Mouse (Mus musculus) heart, postnatal 0 days (tissue): ENCODE measurements at regions not wholly inside any gene's neighbourhood (a gene's known extent, or its start where the extent isn't known, plus 50 kb on each side); places are given as distances from the start of the nearest gene placed in this dataset.

Source experiments
- ATAC-seq: fragments of 200-750 bp; cut with Nextera tagmentation; 2 replicates; pipeline ENCODE4 v1.8.0; 2017; ENCODE audit warnings: low read depth, moderate number of reproducible peaks, moderate library complexity; ENCODE audit not compliant: insufficient read depth
- DNase-seq: peaks from one replicate; pipeline ENCODE4 v3.0.0-alpha.2; 2016; ENCODE audit warnings: low spot score
- H3K27ac ChIP-seq: fragments of 300-500 bp; sonication (generic); 2 replicates; pipeline ENCODE4 v1.5.1; 2014; ENCODE audit warnings: low read depth, mild to moderate bottlenecking
- H3K27me3 ChIP-seq: fragments of 300-500 bp; sonication (generic); 2 replicates; pipeline ENCODE4 v1.6.1; 2014; ENCODE audit warnings: low read length, mixed read lengths; ENCODE audit not compliant: control insufficient read depth, insufficient read depth
- H3K36me3 ChIP-seq: fragments of 300-500 bp; sonication (generic); replicated peaks from 2 replicates; pipeline ENCODE4 v1.6.1; 2014; ENCODE audit warnings: low read length, mixed read lengths; ENCODE audit not compliant: control insufficient read depth, insufficient read depth
- H3K4me1 ChIP-seq: fragments of 300-500 bp; sonication (generic); 2 replicates; pipeline ENCODE4 v1.6.1; 2014; ENCODE audit warnings: antibody characterized with exemption; ENCODE audit not compliant: control insufficient read depth, insufficient read depth
- H3K4me2 ChIP-seq: fragments of 300-500 bp; sonication (generic); 2 replicates; pipeline ENCODE4 v1.6.1; 2014; ENCODE audit warnings: low read depth, mild to moderate bottlenecking, low read length, moderate library complexity
- H3K4me3 ChIP-seq: fragments of 300-500 bp; sonication (generic); 2 replicates; pipeline ENCODE4 v1.5.1; 2014; ENCODE audit warnings: low read depth, low read length
- H3K9ac ChIP-seq: fragments of 300-500 bp; sonication (generic); replicated peaks from 2 replicates; pipeline ENCODE4 v1.6.1; 2014; ENCODE audit warnings: low read depth, low read length, mixed read lengths
- H3K9me3 ChIP-seq: fragments of 300-500 bp; sonication (generic); replicated peaks from 2 replicates; pipeline ENCODE4 v1.6.1; 2016; ENCODE audit warnings: low read length; ENCODE audit not compliant: control insufficient read depth
- CTCF ChIP-seq: IDR thresholded peaks from 2 replicates; pipeline ENCODE4 v1.5.1; 2016; ENCODE audit warnings: antibody characterized with exemption, control low read depth, low read depth
- EP300 ChIP-seq: IDR thresholded peaks from 2 replicates; pipeline ENCODE4 v1.6.1; 2016; ENCODE audit warnings: antibody characterized with exemption, low read depth
- WGBS: fragments of 180-500 bp; shearing (Covaris S2); extraction: QIAGEN DNeasy Blood & Tissue Kit; methylation state at CpG from one replicate; pipeline ENCODE4 v1.1.7; 2014; 5-methylcytosine and 5-hydroxymethylcytosine counted together

DNA sequence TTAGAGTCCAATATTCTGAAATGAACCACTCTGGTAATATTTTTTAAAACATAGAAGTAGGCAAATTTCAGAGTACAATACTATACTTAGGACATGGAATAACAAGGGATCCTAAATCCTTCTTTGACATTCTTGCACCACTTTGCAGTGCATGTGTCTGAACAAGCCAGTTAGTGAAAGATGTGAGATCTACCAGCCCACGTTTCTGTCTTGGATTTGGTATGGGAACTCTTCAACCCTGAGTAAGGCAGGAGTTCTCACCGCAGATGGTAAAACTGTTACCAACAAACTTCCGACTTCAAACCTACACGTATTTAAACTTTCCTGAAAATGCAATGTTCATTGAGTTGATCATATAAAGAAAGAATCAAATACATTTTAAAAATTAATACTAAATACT is 894.7 kb upstream of the Adam24 start:
- H3K27ac ChIP-seq, result no peak overlapping the region
- H3K9ac ChIP-seq, result no peak overlapping the region
- no peaks in the 10 kb centered on the region for H3K4me1 ChIP-seq
- TF ChIP-seq CTCF (no peak), EP300 (no peak)
- H3K9me3 ChIP-seq, result no peaks in the 10 kb centered on the region
- no peak overlapping the region for H3K4me2 ChIP-seq
- H3K36me3 ChIP-seq, result no peaks in the 10 kb centered on the region
- 72% methylated on average over 4 of the region's 4 CpGs for WGBS
- H3K27me3 ChIP-seq, result no peaks in the 10 kb centered on the region
- H3K4me3 ChIP-seq, result no peak overlapping the region
- no peak for DNase-seq
- ATAC-seq, result no peak

DNA sequence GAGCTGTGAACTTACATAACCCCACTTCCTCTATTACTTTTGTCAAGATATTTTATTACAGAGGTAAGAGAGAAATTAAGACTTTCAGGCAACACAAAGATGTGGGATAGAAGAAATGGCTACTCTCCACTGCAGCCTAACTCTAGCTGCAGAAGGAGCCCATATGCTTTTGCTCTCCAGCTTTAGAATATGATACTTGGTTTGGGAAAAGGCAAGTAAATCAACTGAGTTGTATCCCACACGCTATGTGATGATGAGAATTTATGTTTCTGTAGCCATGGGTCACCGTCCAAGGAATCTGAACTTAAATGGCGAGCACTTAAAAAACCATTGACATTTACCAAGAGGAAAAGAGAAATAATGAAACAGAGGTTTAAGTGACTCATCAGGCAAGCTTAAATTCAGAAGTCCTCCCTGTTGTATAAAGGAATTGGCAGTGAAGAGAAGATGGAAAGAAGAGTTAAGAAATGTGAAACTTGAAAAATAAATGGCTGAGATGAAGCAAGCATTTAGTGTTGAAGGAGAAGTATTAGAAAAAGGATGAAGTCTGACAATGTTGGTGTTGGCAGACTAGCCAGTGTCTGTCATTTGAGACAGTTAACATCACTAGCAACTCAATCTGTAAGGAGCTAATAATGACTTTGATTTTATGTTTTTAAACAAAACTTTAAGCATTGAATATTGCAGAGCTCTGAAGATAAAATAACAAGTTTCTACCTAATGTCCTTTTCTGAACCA is 893.3 kb upstream of the Adam24 start:
- Histone ChIP-seq H3K27ac (no peak overlapping the region), H3K27me3 (no peaks in the 10 kb centered on the region), H3K9me3 (no peaks in the 10 kb centered on the region), H3K9ac (no peak overlapping the region), H3K4me3 (no peak overlapping the region), H3K36me3 (no peaks in the 10 kb centered on the region), H3K4me1 (no peaks in the 10 kb centered on the region), H3K4me2 (no peak overlapping the region)
- DNase-seq (no peak), ATAC-seq (no peak)
- 58% methylated on average over 3 of the region's 3 CpGs for whole genome bisulfite sequencing
- TF ChIP-seq CTCF (no peak), EP300 (no peak)

GRCm38 (mm10) chr8:39782162-39782530 is 892.7 kb upstream of the Adam24 start:
- WGBS, result 67% methylated on average over 2 of the region's 2 CpGs
- Histone ChIP-seq H3K4me2 (no peak overlapping the region), H3K4me1 (no peaks in the 10 kb centered on the region), H3K27me3 (no peaks in the 10 kb centered on the region), H3K4me3 (no peak overlapping the region), H3K36me3 (no peaks in the 10 kb centered on the region), H3K9me3 (no peaks in the 10 kb centered on the region), H3K9ac (no peak overlapping the region), H3K27ac (no peak overlapping the region)
- no peak for TF ChIP-seq CTCF
- TF ChIP-seq EP300, result no peak
- no peak for DNase-seq
- no peak for ATAC-seq
